Mouse (Mus musculus): ENCODE data around the gene Ugt2a2. TPM values are rescaled to one million over a fixed set of nuclear protein-coding genes. Genes with fewer than 3 reads are reported as not detected.
"Not testable (repeated sequence)": the region's sequence is repeated elsewhere in the genome, so short reads cannot be mapped to it uniquely, and the experiment has no call there.

Gene Ugt2a2
- polyA plus RNA-seq, 1 experiment from 2014 or later = not detected

DNA sequence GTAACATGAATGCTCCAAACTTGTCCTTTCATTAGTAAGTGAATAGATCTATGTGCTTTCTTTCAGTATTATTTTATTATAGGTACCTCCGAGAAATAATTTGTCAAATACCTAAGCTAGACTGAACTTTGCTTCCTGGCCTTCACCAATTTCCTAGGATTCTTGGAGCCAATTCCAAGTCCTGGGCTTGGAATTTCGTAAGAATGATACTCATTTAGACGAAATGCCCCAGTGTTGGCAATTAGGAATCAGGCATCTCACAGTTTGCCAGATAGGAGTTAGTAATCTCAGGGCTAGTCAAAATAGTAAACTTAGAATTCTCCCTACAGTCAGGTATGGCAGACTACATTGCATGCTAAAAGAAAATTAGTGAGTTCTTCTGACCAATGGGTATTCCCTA, 56.4 kb downstream of the Ugt2a2 start:
- H3K27me3 ChIP-seq (ENCODE audit: insufficient read depth, poor library complexity, severe bottlenecking) = no peaks in the 10 kb centered on the region
- H3K4me1 ChIP-seq = no peaks in the 10 kb centered on the region
- H3K9me3 ChIP-seq = no peaks in the 10 kb centered on the region
- no peak overlapping the region for H3K27ac ChIP-seq
- WGBS = 81% methylated on average over 3 of the region's 3 CpGs
- DNase-seq (ENCODE audit: low spot score) = no peak
- no peaks in the 10 kb centered on the region for H3K36me3 ChIP-seq
- H3K4me3 ChIP-seq = no peak overlapping the region

DNA sequence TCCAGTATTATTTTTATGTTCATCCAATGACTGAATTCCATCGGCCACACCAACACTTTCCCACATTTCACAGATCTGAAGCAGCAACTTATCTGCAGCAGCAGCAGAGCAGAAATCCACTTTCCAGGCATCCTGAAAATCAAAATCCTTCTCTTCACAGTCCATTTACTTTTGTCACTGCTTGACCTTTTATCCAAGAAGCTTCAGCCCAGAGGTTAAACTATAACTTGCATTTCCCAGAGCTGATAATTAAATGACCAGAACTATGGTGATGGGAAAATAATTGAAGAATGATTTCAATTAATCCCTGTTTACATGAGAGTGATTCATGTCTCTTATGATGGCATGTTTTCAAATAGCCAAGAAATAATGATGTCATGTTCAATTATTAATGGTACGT, 58.0 kb downstream of the Ugt2a2 start, which contains the start of gene Ugt2b38:
TSS of gene Ugt2b38 (minus strand) at position 163 of the 400 bp plus-strand sequence.
- not testable (repeated sequence) for H3K9me3 ChIP-seq, H3K36me3 ChIP-seq
- 87% methylated on average over 1 of the region's 2 CpGs for WGBS

More for the DNA sequence above, 58.0 kb downstream of the Ugt2a2 start, which contains the start of gene Ugt2b38:
- DNase-seq (ENCODE audit: low spot score); H3K4me1 ChIP-seq; H3K27ac ChIP-seq; H3K4me3 ChIP-seq; H3K27me3 ChIP-seq (ENCODE audit: insufficient read depth, poor library complexity, severe bottlenecking): not testable (repeated sequence)

Other genes starting within 250 kb of the Ugt2a2 start
- gene Ugt2b37, start 227.5 kb downstream of the Ugt2a2 start, polyA plus RNA-seq (2016; fragmentation: Nextera tagmentation; extraction: Ambion mirVana) = not detected in 2 replicates
- not detected in 2 replicates for gene Ugt2a3, start 145.1 kb downstream of the Ugt2a2 start, polyA plus RNA-seq (2016; fragmentation: Nextera tagmentation; extraction: Ambion mirVana)
- gene Ugt2b38, start 58.1 kb downstream of the Ugt2a2 start, polyA plus RNA-seq (2016; fragmentation: Nextera tagmentation; extraction: Ambion mirVana) = not detected in 2 replicates
- not detected in 2 replicates for gene Gm43638, start 4.5 kb upstream of the Ugt2a2 start, polyA plus RNA-seq (2016; fragmentation: Nextera tagmentation; extraction: Ambion mirVana)
- gene Ugt2a1, start 8.6 kb upstream of the Ugt2a2 start, polyA plus RNA-seq (2016; fragmentation: Nextera tagmentation; extraction: Ambion mirVana) = not detected in 2 replicates
- gene Sult1b1, start 55.9 kb upstream of the Ugt2a2 start, polyA plus RNA-seq (2016; fragmentation: Nextera tagmentation; extraction: Ambion mirVana) = 0.18 TPM in 1 of 2 replicates, not detected in the other
- not detected in 2 replicates for gene Sult1d1, start 86.8 kb upstream of the Ugt2a2 start, polyA plus RNA-seq (2016; fragmentation: Nextera tagmentation; extraction: Ambion mirVana)
- gene Sult1e1, start 109.3 kb upstream of the Ugt2a2 start, polyA plus RNA-seq (2016; fragmentation: Nextera tagmentation; extraction: Ambion mirVana) = 0.15 TPM in 1 of 2 replicates, not detected in the other
- gene Csn1s1, start 183.9 kb upstream of the Ugt2a2 start, polyA plus RNA-seq (2016; fragmentation: Nextera tagmentation; extraction: Ambion mirVana) = not detected in 2 replicates
- not detected in 2 replicates for gene Csn2, start 217.4 kb upstream of the Ugt2a2 start, polyA plus RNA-seq (2016; fragmentation: Nextera tagmentation; extraction: Ambion mirVana)

Measured in heart, embryonic 10.5 days (tissue).